Mouse (Mus musculus) embryonic facial prominence, embryonic 11.5 days (tissue): ENCODE measurements around the gene Gsg1. TPM values are rescaled to one million over a fixed set of nuclear protein-coding genes. Genes with fewer than 3 reads are reported as not detected.

Source experiments
- ATAC-seq: fragments of 200-750 bp; cut with Nextera tagmentation; replicated peaks from 2 replicates; pipeline ENCODE4 v1.8.0; 2017; ENCODE audit warnings: low read depth; ENCODE audit not compliant: insufficient number of reproducible peaks, low FRiP score, low TSS enrichment
- DNase-seq: peaks from one replicate; pipeline ENCODE4 v3.0.0-alpha.2; 2015; ENCODE audit warnings: low spot score
- H3K27ac ChIP-seq: fragments of 300-500 bp; sonication (generic); replicated peaks from 2 replicates; pipeline ENCODE4 v1.5.1; 2014; ENCODE audit warnings: mild to moderate bottlenecking, low read depth, low read length, control low read depth
- H3K27me3 ChIP-seq: fragments of 300-500 bp; sonication (generic); 2 replicates; pipeline ENCODE4 v1.6.1; 2014; ENCODE audit warnings: mild to moderate bottlenecking, low read length, moderate library complexity, mixed read lengths; ENCODE audit not compliant: control insufficient read depth, insufficient read depth
- H3K36me3 ChIP-seq: fragments of 300-500 bp; sonication (generic); replicated peaks from 2 replicates; pipeline ENCODE4 v1.6.1; 2014; ENCODE audit warnings: low read depth, mild to moderate bottlenecking, low read length, moderate library complexity, mixed read lengths; ENCODE audit not compliant: control insufficient read depth, insufficient read depth
- H3K4me1 ChIP-seq: fragments of 300-500 bp; sonication (generic); 2 replicates; pipeline ENCODE4 v1.6.1; 2014; ENCODE audit warnings: low read length, mixed read lengths; ENCODE audit not compliant: control insufficient read depth, insufficient read depth
- H3K4me2 ChIP-seq: fragments of 300-500 bp; sonication (generic); 2 replicates; pipeline ENCODE4 v1.6.1; 2014; ENCODE audit warnings: low read depth, mild to moderate bottlenecking, control low read depth, low read length, moderate library complexity
- H3K4me3 ChIP-seq: fragments of 300-500 bp; sonication (generic); 2 replicates; pipeline ENCODE4 v1.5.1; 2014; ENCODE audit warnings: low read depth, low read length, control low read depth
- H3K9ac ChIP-seq: fragments of 300-500 bp; sonication (generic); replicated peaks from 2 replicates; pipeline ENCODE4 v1.6.1; 2014; ENCODE audit warnings: mild to moderate bottlenecking, control low read depth, low read length
- H3K9me3 ChIP-seq: fragments of 300-500 bp; sonication (generic); replicated peaks from 2 replicates; pipeline ENCODE4 v1.6.1; 2016; ENCODE audit warnings: mild to moderate bottlenecking, low read length, inconsistent platforms, mixed read lengths; ENCODE audit not compliant: control insufficient read depth
- WGBS: fragments of 180-500 bp; shearing (Covaris S2); extraction: QIAGEN DNeasy Blood & Tissue Kit; methylation state at CpG from one replicate; pipeline ENCODE4 v1.1.7; 2014; 5-methylcytosine and 5-hydroxymethylcytosine counted together
- polyA plus RNA-seq: library from polyadenylated mRNA; unstranded; fragments of >200 nt; fragmentation: Nextera tagmentation; extraction: Ambion mirVana; gene quantifications from 2 replicates; pipeline ENCODE4 v1.2.1, GENCODE M21; 2014

Gsg1 gene
- polyA plus RNA-seq, 1 experiment from 2014 or later: 0.46 TPM

GRCm38 (mm10) chr6:135219916-135220315, 34.2 kb downstream of the Gsg1 start:
- no peak for DNase-seq
- no peak overlapping the region for H3K4me3 ChIP-seq
- no peak overlapping the region for H3K4me2 ChIP-seq
- WGBS: 94% methylated on average over 5 of the region's 5 CpGs
- no peaks in the 10 kb centered on the region for H3K27me3 ChIP-seq
- no peak overlapping the region for H3K27ac ChIP-seq
- no peaks in the 10 kb centered on the region for H3K4me1 ChIP-seq
- ATAC-seq: no peak
- H3K9me3 ChIP-seq: no peaks in the 10 kb centered on the region
- no peaks in the 10 kb centered on the region for H3K36me3 ChIP-seq
- H3K9ac ChIP-seq: no peak overlapping the region

DNA sequence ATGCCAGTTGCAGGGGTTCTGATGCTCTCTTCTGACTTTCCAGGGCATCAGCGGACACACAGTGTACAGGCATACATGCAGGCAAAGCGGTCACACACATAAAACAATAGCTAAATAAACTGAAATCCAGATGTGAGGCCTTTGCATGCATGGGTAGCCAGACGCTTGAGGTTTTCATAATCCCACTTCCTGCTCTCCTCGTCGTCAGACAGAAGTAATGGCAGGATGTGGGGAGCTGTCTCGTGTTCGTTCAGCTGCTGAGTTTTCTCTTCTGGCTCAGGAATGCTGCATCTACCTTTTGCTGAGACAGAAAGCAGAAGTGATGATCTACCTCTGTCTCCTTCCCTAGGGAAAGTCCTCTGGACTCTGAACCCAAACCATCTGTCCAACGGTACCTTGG, 35.8 kb downstream of the Gsg1 start:
- H3K36me3 ChIP-seq: no peaks in the 10 kb centered on the region
- WGBS: 57% methylated on average over 8 of the region's 8 CpGs
- no peak overlapping the region for H3K4me3 ChIP-seq
- H3K4me1 ChIP-seq: no peaks in the 10 kb centered on the region
- H3K9ac ChIP-seq: no peak overlapping the region
- no peak overlapping the region for H3K4me2 ChIP-seq
- DNase-seq (no peak), ATAC-seq (no peak)
- H3K27ac ChIP-seq: no peak overlapping the region
- H3K27me3 ChIP-seq: no peaks in the 10 kb centered on the region
- H3K9me3 ChIP-seq: no peaks in the 10 kb centered on the region

DNA sequence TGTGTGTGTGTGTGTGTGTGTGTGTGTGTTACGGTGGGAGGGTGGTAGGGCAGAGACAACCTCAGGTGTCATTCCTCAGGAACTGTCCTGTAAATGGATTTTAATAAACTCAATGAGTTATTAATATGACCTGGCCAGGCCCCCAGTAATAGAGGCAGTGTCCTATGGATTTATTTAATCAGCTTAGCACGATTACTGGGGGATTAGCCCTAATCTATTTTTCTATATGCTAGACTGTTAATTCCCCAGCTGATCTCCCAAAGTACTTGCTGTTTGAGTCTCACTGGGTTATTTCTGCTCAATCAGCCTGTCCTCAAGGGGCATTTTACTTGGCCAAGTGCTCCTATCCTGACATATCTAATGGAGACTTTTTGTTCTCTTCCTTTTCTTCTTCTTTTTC, 41.5 kb downstream of the Gsg1 start:
- Histone ChIP-seq H3K27ac (no peak overlapping the region), H3K4me2 (no peak overlapping the region), H3K9me3 (no peaks in the 10 kb centered on the region), H3K4me3 (no peak overlapping the region), H3K4me1 (no peaks in the 10 kb centered on the region), H3K36me3 (no peaks in the 10 kb centered on the region; the same call in 1 of the 2 replicates), H3K9ac (no peak overlapping the region), H3K27me3 (no peaks in the 10 kb centered on the region)
- ATAC-seq (no peak), DNase-seq (no peak)
- WGBS: 85% methylated on average over 2 of the region's 2 CpGs

DNA sequence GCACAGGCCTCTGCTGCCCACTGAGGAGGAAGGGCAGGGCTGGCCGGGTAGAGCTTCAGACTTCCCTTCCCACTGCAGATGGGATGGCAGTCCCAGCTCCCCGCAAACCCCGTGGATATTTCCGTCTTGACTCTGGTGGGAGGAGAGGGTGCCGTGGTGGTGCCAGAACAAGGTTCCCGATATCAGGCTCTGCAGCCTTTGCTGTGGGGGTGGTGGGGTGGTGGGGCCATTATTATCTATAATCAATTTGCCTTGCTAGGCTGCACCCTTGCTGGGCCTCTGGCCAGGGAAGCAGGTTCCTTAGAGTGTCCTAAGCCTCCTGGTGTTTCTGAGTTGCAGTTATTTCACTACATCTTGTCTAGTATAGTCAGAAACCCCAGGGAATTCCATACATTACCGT, 43.0 kb downstream of the Gsg1 start:
- 76% methylated on average over 7 of the region's 7 CpGs for WGBS
- no peaks in the 10 kb centered on the region for H3K9me3 ChIP-seq
- no peaks in the 10 kb centered on the region for H3K4me1 ChIP-seq
- no peak overlapping the region for H3K9ac ChIP-seq
- no peak overlapping the region for H3K27ac ChIP-seq
- DNase-seq (no peak), ATAC-seq (no peak)
- no peak overlapping the region for H3K4me2 ChIP-seq
- H3K4me3 ChIP-seq: no peak overlapping the region
- H3K36me3 ChIP-seq: no peaks in the 10 kb centered on the region; the same call in 1 of the 2 replicates
- no peaks in the 10 kb centered on the region for H3K27me3 ChIP-seq

GRCm38 (mm10) chr6:135206909-135207308, 47.2 kb downstream of the Gsg1 start:
- H3K4me1 ChIP-seq: no peaks in the 10 kb centered on the region
- DNase-seq (no peak), ATAC-seq (no peak)
- H3K36me3 ChIP-seq: no peaks in the 10 kb centered on the region; the same call in 1 of the 2 replicates
- H3K9ac ChIP-seq: no peak overlapping the region
- no peak overlapping the region for H3K27ac ChIP-seq
- 84% methylated on average over 8 of the region's 8 CpGs for WGBS
- H3K4me3 ChIP-seq: no peak overlapping the region
- H3K27me3 ChIP-seq: no peaks in the 10 kb centered on the region
- no peak overlapping the region for H3K4me2 ChIP-seq
- no peaks in the 10 kb centered on the region for H3K9me3 ChIP-seq

DNA sequence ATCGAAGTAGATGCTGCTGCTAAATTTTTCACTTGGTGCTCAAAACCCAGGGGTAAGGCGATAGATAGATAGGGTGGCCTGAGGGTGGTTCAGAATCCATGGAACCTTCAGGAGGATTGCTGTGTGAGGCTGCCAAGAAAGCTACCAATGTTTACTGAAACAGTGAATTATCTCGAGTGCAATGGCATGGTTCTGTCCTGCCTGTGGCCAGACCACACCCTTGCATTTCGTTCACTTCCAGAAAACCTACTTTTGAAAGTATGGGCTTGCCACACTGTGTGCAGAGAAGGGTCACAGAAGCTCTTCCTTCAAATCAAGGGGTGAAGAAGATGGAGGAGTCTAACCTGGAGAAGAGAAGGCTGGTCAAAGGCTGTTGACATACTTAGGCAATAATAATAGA, 48.3 kb downstream of the Gsg1 start:
- H3K9ac ChIP-seq: no peak overlapping the region
- H3K4me2 ChIP-seq: no peak overlapping the region
- WGBS: 89% methylated on average over 4 of the region's 4 CpGs
- DNase-seq: no peak
- no peak for ATAC-seq
- no peaks in the 10 kb centered on the region for H3K9me3 ChIP-seq
- H3K4me3 ChIP-seq: no peak overlapping the region
- H3K36me3 ChIP-seq: no peaks in the 10 kb centered on the region; the same call in 1 of the 2 replicates
- H3K4me1 ChIP-seq: no peaks in the 10 kb centered on the region
- H3K27me3 ChIP-seq: no peaks in the 10 kb centered on the region
- no peak overlapping the region for H3K27ac ChIP-seq

- ATAC-seq (no peak), DNase-seq (no peak)
- H3K4me3 ChIP-seq: no peak overlapping the region
- 66% methylated on average over 4 of the region's 4 CpGs for WGBS
- H3K4me1 ChIP-seq: no peaks in the 10 kb centered on the region
- no peak overlapping the region for H3K27ac ChIP-seq
- no peaks in the 10 kb centered on the region for H3K27me3 ChIP-seq
- H3K9me3 ChIP-seq: no peaks in the 10 kb centered on the region
- no peak overlapping the region for H3K9ac ChIP-seq
- H3K4me2 ChIP-seq: no peak overlapping the region
- H3K36me3 ChIP-seq: no peaks in the 10 kb centered on the region; the same call in 1 of the 2 replicates
These were observed 49.3 kb downstream of the Gsg1 start for GRCm38 (mm10) chr6:135204869-135205268.

GRCm38 (mm10) chr6:135203737-135204136, 50.4 kb downstream of the Gsg1 start:
- H3K27ac ChIP-seq: no peak overlapping the region
- H3K4me3 ChIP-seq: no peak overlapping the region
- H3K27me3 ChIP-seq: no peaks in the 10 kb centered on the region
- H3K36me3 ChIP-seq: no peaks in the 10 kb centered on the region
- 66% methylated on average over 6 of the region's 6 CpGs for WGBS
- H3K9me3 ChIP-seq: no peaks in the 10 kb centered on the region
- DNase-seq: no peak
- no peak overlapping the region for H3K4me2 ChIP-seq
- no peaks in the 10 kb centered on the region for H3K4me1 ChIP-seq
- no peak for ATAC-seq
- H3K9ac ChIP-seq: no peak overlapping the region
